Mouse (Mus musculus) kidney, embryonic 15.5 days (tissue): Measurements from ENCODE around the gene 1190005I06Rik. TPM values are rescaled to one million over a fixed set of nuclear protein-coding genes. Genes with fewer than 3 reads are reported as not detected.
A peak's percentile ranks its signal among the peaks of the same experiment; 100 is the strongest.

Experiments
- ATAC-seq: fragments of 200-750 bp; cut with Nextera tagmentation; replicated peaks from 2 replicates; pipeline ENCODE4 v1.8.0; 2017; ENCODE audit warnings: moderate TSS enrichment; ENCODE audit not compliant: low FRiP score
- H3K27ac ChIP-seq: fragments of 300-500 bp; sonication (generic); 2 replicates; pipeline ENCODE4 v1.5.1; 2015; ENCODE audit warnings: mild to moderate bottlenecking, inconsistent platforms
- H3K27me3 ChIP-seq: fragments of 300-500 bp; sonication (generic); 2 replicates; pipeline ENCODE4 v1.6.1; 2015; ENCODE audit warnings: inconsistent platforms
- H3K36me3 ChIP-seq: fragments of 300-500 bp; sonication (generic); 2 replicates; pipeline ENCODE4 v1.6.1; 2015; ENCODE audit warnings: inconsistent platforms
- H3K4me1 ChIP-seq: fragments of 300-500 bp; sonication (generic); 2 replicates; pipeline ENCODE4 v1.6.1; 2015; ENCODE audit warnings: inconsistent platforms
- H3K4me2 ChIP-seq: fragments of 300-500 bp; sonication (generic); 2 replicates; pipeline ENCODE4 v1.6.1; 2015; ENCODE audit warnings: moderate library complexity, mild to moderate bottlenecking, inconsistent platforms
- H3K4me3 ChIP-seq: fragments of 300-500 bp; sonication (generic); replicated peaks from 2 replicates; pipeline ENCODE4 v1.5.1; 2015; ENCODE audit warnings: mild to moderate bottlenecking, inconsistent platforms
- H3K9ac ChIP-seq: fragments of 300-500 bp; sonication (generic); 2 replicates; pipeline ENCODE4 v1.6.1; 2015; ENCODE audit warnings: mild to moderate bottlenecking, inconsistent platforms
- H3K9me3 ChIP-seq: fragments of 300-500 bp; sonication (generic); replicated peaks from 2 replicates; pipeline ENCODE4 v1.6.1; 2016; ENCODE audit warnings: inconsistent platforms
- WGBS: fragments of 180-500 bp; shearing (Covaris S2); methylation state at CpG from one replicate; pipeline ENCODE4 v1.1.7; 2015; ENCODE audit warnings: mixed read lengths; 5-methylcytosine and 5-hydroxymethylcytosine counted together
- polyA plus RNA-seq: library from polyadenylated mRNA; unstranded; fragments of >200 nt; fragmentation: Nextera tagmentation; extraction: Ambion mirVana; gene quantifications from 2 replicates; pipeline ENCODE4 v1.2.1, GENCODE M21; 2015

1190005I06Rik gene
- polyA plus RNA-seq, 1 experiment from 2014 or later, result 4.0 TPM

DNA sequence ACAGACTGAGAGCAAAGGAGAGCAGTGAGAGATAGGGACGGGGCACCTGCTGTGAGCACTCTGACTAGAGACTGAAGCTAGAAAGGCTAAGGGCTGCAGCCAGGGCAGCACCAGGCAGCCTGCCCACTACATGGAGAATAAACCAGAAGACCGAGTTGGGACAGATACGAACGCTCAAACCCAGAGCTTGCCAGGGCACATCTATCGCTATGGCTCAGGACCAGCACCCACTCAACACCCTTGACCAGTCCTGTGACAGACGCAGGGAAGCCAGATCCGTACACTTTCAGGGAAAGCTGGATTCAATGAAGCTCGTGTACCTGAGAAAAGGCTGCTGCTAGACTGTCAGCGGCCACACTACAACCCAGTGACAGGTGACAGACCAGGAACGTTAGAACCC lies 61.9 kb downstream of the 1190005I06Rik start:
- no peaks in the 10 kb centered on the region for H3K9me3 ChIP-seq
- ATAC-seq, result no peak
- H3K27ac ChIP-seq, result no peak overlapping the region
- H3K4me1 ChIP-seq, result peaks cover 38% of the 10 kb centered on the region
- no peaks in the 10 kb centered on the region for H3K27me3 ChIP-seq
- no peak overlapping the region for H3K4me3 ChIP-seq
- H3K9ac ChIP-seq, result no peak overlapping the region
- H3K36me3 ChIP-seq, result peaks cover 43% of the 10 kb centered on the region
- no peak overlapping the region for H3K4me2 ChIP-seq
- WGBS, result 89% methylated on average over 10 of the region's 10 CpGs

DNA sequence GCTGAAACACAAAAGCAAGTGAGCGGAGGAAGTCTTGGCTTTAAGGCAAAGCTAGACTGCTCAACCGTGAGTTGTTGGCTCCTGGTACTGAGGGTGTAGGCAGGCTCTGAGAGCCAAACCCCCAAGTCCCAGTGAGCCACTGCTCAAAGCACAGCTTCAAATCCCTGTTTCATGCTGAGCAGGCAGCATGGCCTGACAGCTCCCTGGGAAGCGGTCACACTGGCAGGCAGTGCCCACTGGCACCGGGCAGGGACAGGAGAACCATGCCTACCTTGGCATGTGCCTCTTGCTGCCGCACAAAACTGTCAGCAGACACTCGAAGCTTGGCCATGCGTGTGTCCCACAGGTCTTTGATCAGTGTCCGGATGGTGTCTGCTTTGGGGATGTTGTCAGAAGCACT lies 65.6 kb downstream of the 1190005I06Rik start:
- no peak for ATAC-seq
- H3K4me2 ChIP-seq, result no peak overlapping the region
- H3K4me3 ChIP-seq, result no peak overlapping the region
- peaks cover 17% of the 10 kb centered on the region for H3K4me1 ChIP-seq
- H3K9ac ChIP-seq, result no peak overlapping the region
- H3K36me3 ChIP-seq, result peaks cover 80% of the 10 kb centered on the region
- H3K27me3 ChIP-seq, result no peaks in the 10 kb centered on the region
- H3K9me3 ChIP-seq, result no peaks in the 10 kb centered on the region
- WGBS, result 79% methylated on average over 8 of the region's 8 CpGs
- H3K27ac ChIP-seq, result 0 out of 2 replicates have a peak overlapping the region, but pooled peaks have one; percentile 16

- WGBS, result 80% methylated on average over 12 of the region's 12 CpGs
These were observed 66.1 kb downstream of the 1190005I06Rik start for GRCm38 (mm10) chr8:120581329-120581728.

DNA sequence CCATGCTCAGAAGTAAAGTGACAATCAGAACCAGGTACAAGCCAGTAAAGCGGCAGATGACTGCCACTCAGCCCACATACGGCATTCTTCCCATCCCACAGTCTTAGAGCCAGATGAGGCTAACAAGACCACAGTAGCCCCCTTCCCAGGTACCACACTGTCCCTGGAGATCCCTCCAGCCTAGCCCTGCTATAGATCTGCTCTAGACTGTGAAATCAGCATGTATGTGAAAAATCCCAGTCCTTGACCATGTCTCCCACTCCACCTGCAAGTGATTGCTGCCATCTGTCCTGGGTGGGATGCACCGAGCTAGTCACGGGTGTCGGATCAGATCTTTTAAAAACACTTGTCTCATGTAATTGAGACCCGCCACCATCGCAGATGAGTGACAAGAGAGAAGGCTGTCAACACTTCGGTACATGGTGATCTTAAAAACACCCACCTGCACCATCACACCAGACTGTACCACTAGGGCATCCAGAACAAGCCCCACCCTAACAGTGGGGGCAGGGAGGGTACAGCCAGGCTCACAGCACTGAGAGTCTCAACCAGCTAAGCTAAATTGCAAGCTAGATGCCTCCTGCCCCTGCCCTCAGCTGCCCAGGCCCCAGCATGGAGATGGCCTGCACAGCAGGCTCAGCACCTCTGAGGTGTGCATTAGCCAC lies 67.0 kb downstream of the 1190005I06Rik start:
- no peak for ATAC-seq
- 83% methylated on average over 8 of the region's 8 CpGs for WGBS

More at GRCm38 (mm10) chr8:120581329-120581728, 66.1 kb downstream of the 1190005I06Rik start:
- Histone ChIP-seq H3K4me1 (peaks cover 21% of the 10 kb centered on the region), H3K27ac (0 out of 2 replicates have a peak overlapping the region, but pooled peaks have one; percentile 16), H3K27me3 (no peaks in the 10 kb centered on the region), H3K36me3 (peaks cover 85% of the 10 kb centered on the region), H3K4me3 (no peak overlapping the region), H3K9me3 (no peaks in the 10 kb centered on the region), H3K4me2 (no peak overlapping the region), H3K9ac (no peak overlapping the region)
- no peak for ATAC-seq

GRCm38 (mm10) chr8:120577821-120578220 lies 69.6 kb downstream of the 1190005I06Rik start:
- 92% methylated on average over 17 of the region's 17 CpGs for WGBS
- no peak for ATAC-seq
- peaks cover 100% of the 10 kb centered on the region for H3K36me3 ChIP-seq
- H3K27me3 ChIP-seq, result no peaks in the 10 kb centered on the region
- no peak overlapping the region for H3K9ac ChIP-seq
- H3K9me3 ChIP-seq, result no peaks in the 10 kb centered on the region
- no peak overlapping the region for H3K27ac ChIP-seq
- H3K4me3 ChIP-seq, result no peak overlapping the region
- H3K4me2 ChIP-seq, result no peak overlapping the region
- peaks cover 47% of the 10 kb centered on the region for H3K4me1 ChIP-seq

More for the DNA sequence above, 67.0 kb downstream of the 1190005I06Rik start:
- Histone ChIP-seq H3K27me3 (no peaks in the 10 kb centered on the region), H3K9ac (no peak overlapping the region), H3K36me3 (peaks cover 88% of the 10 kb centered on the region), H3K4me2 (no peak overlapping the region), H3K9me3 (no peaks in the 10 kb centered on the region), H3K4me1 (peaks cover 30% of the 10 kb centered on the region), H3K27ac (no peak overlapping the region), H3K4me3 (no peak overlapping the region)

GRCm38 (mm10) chr8:120575801-120576200 lies 71.6 kb downstream of the 1190005I06Rik start:
- no peak overlapping the region for H3K4me3 ChIP-seq
- H3K36me3 ChIP-seq, result peaks cover 100% of the 10 kb centered on the region
- peaks cover 53% of the 10 kb centered on the region for H3K4me1 ChIP-seq
- H3K27ac ChIP-seq, result peak overlapping the region; percentile 23; the same call in 1 of the 2 replicates
- 43% methylated on average over 9 of the region's 9 CpGs for WGBS
- ATAC-seq, result no peak; the same call in 1 of the 2 replicates
- H3K4me2 ChIP-seq, result no peak overlapping the region
- no peaks in the 10 kb centered on the region for H3K27me3 ChIP-seq
- H3K9me3 ChIP-seq, result no peaks in the 10 kb centered on the region
- 0 out of 2 replicates have a peak overlapping the region, but pooled peaks have one; percentile 17 for H3K9ac ChIP-seq

DNA sequence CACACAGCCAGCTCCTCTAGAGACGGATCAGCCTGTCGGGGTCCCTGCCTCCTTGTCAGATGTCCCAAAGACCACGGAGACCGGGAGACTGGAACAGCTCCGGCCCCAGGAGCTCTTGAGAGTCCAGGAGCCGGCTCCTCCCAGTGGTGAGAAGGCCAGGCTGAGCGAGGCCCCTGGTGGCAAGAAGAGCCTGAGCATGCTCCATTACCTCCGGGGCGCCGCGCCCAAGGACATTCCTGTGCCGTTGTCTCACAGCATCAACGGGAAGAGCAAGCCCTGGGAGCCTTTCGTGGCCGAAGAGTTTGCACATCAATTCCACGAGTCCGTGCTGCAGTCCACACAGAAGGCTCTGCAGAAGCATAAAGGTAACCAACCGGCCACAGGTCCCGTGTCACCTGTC lies 72.5 kb downstream of the 1190005I06Rik start:
- Histone ChIP-seq H3K9me3 (no peaks in the 10 kb centered on the region), H3K4me2 (no peak overlapping the region), H3K27ac (0 out of 2 replicates have a peak overlapping the region, but pooled peaks have one; percentile 10), H3K4me3 (no peak overlapping the region), H3K27me3 (no peaks in the 10 kb centered on the region), H3K9ac (no peak overlapping the region), H3K36me3 (peaks cover 99% of the 10 kb centered on the region), H3K4me1 (peaks cover 57% of the 10 kb centered on the region)
- WGBS, result 58% methylated on average over 19 of the region's 19 CpGs
- 0 out of 2 replicates have a peak, but pooled peaks have one; percentile 17 for ATAC-seq

DNA sequence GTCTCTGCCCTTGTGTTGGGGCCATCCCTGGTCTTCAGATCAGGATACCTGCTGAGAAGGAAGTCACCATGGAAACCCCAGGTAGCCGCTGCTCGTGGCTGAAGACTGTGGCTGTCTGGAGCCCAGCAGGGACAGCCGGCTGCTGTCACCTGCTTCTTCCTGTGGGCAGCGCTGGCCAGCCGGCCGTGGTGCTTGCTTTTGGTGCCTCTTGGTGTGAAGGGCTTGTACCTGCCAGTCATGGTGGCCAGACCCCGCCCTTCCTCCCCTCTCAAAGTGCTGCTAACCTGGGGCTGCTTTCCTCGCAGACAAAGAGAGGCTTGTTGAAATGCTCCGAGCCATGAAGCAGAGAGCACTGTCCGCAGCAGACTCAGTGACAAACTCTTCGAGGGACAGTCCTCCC lies 73.6 kb downstream of the 1190005I06Rik start:
- no peak for ATAC-seq
- Histone ChIP-seq H3K4me2 (no peak overlapping the region), H3K36me3 (peaks cover 99% of the 10 kb centered on the region), H3K9ac (no peak overlapping the region), H3K9me3 (no peaks in the 10 kb centered on the region), H3K4me3 (no peak overlapping the region), H3K27ac (no peak overlapping the region), H3K27me3 (no peaks in the 10 kb centered on the region), H3K4me1 (peaks cover 57% of the 10 kb centered on the region)
- WGBS, result 66% methylated on average over 11 of the region's 11 CpGs

GRCm38 (mm10) chr8:120572534-120572933 lies 74.9 kb downstream of the 1190005I06Rik start:
- 81% methylated on average over 21 of the region's 21 CpGs for WGBS

DNA sequence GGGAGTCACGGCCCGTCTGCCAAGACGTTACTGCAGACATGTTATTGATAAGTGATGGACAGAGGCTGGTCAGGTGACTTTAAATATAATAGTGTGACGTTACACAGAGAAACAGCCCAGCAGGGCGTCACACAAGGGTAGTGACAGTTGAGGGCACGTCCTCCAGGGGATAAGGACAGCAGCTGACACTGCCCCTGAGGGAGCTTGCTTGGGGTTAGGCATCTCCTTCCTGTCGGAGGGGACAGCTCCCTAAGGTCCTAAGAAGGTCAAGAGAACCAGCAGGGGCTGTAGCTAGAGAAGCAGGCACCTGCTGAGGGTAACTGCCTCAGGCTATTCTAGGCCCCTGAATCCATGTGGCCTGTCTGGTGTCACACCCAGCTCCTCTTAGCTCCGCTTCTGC lies 75.9 kb downstream of the 1190005I06Rik start:
- no peak for ATAC-seq
- Histone ChIP-seq H3K9ac (no peak overlapping the region), H3K4me3 (no peak overlapping the region), H3K27ac (no peak overlapping the region), H3K27me3 (no peaks in the 10 kb centered on the region), H3K4me2 (no peak overlapping the region), H3K4me1 (peaks cover 48% of the 10 kb centered on the region), H3K9me3 (no peaks in the 10 kb centered on the region), H3K36me3 (peaks cover 99% of the 10 kb centered on the region)
- 87% methylated on average over 8 of the region's 8 CpGs for WGBS

More at GRCm38 (mm10) chr8:120572534-120572933, 74.9 kb downstream of the 1190005I06Rik start:
- Histone ChIP-seq H3K27me3 (no peaks in the 10 kb centered on the region), H3K4me1 (peaks cover 57% of the 10 kb centered on the region), H3K4me3 (no peak overlapping the region), H3K9ac (no peak overlapping the region), H3K36me3 (peaks cover 99% of the 10 kb centered on the region), H3K4me2 (no peak overlapping the region), H3K9me3 (no peaks in the 10 kb centered on the region), H3K27ac (no peak overlapping the region)
- ATAC-seq, result no peak

DNA sequence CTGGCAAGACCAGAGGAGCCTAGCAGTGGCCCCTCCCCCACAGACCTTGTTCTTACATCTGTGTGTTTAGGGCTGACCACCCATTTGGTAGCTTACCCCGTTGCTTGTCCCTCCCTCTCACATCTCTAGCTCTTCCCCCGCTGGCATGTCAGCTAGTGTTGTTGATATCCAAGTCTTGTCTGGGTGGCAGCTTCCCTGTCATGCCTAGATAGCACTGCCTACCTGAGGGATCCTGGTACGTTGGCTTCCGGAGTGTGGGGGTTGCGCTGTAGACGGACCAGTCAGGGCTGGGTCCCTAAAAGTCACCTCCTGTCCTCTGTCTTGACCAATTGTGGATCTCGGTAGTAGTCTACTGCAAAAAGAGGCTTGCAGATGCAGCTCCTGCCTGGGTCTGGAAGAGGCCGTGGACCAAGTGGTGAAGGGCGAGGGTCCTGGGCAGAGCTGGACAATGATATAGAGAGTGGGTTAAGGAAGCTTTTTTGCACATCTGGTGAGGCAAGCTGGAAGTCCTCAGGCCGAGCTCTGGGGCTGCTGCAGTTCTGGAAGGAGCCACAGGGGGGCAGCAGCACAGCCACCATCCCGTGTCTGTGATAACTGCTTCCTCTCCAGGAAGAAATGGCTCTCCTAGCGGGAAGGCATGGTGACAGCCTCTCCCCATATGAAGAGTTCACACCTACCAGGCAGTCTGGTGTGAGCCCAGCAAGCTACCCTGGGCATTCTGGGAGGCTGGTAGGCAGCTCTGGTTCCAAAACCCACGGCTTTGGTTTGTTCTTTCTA lies 77.3 kb downstream of the 1190005I06Rik start:
- H3K27ac ChIP-seq, result no peak overlapping the region; the same call in 1 of the 2 replicates
- no peaks in the 10 kb centered on the region for H3K9me3 ChIP-seq
- H3K27me3 ChIP-seq, result no peaks in the 10 kb centered on the region
- no peak overlapping the region for H3K4me2 ChIP-seq
- H3K4me1 ChIP-seq, result peaks cover 40% of the 10 kb centered on the region
- WGBS, result 54% methylated on average over 13 of the region's 13 CpGs
- H3K9ac ChIP-seq, result no peak overlapping the region
- no peak for ATAC-seq
- H3K4me3 ChIP-seq, result no peak overlapping the region
- peaks cover 91% of the 10 kb centered on the region for H3K36me3 ChIP-seq

- ATAC-seq, result no peak
- peaks cover 40% of the 10 kb centered on the region for H3K4me1 ChIP-seq
- H3K9me3 ChIP-seq, result no peaks in the 10 kb centered on the region
- peaks cover 81% of the 10 kb centered on the region for H3K36me3 ChIP-seq
- no peak overlapping the region for H3K27ac ChIP-seq
- 90% methylated on average over 16 of the region's 17 CpGs for WGBS
- H3K27me3 ChIP-seq, result no peaks in the 10 kb centered on the region
- H3K4me3 ChIP-seq, result no peak overlapping the region
- no peak overlapping the region for H3K9ac ChIP-seq
- no peak overlapping the region for H3K4me2 ChIP-seq
These were observed 78.3 kb downstream of the 1190005I06Rik start for GRCm38 (mm10) chr8:120569123-120569522.
